Mouse (Mus musculus) hindbrain, embryonic 12.5 days (tissue): ENCODE results near the gene Zfp992. TPM values are rescaled to one million over a fixed set of nuclear protein-coding genes. Genes with fewer than 3 reads are reported as not detected.
"Not testable (repeated sequence)": the region's sequence is repeated elsewhere in the genome, so short reads cannot be mapped to it uniquely, and the experiment has no call there.

Experiments used
- ATAC-seq: fragments of 200-750 bp; cut with Nextera tagmentation; 2 replicates; pipeline ENCODE4 v1.8.0; 2017; ENCODE audit warnings: moderate TSS enrichment; ENCODE audit not compliant: low FRiP score
- H3K27ac ChIP-seq: fragments of 300-500 bp; sonication (generic); 2 replicates; pipeline ENCODE4 v1.5.1; 2016; ENCODE audit warnings: mild to moderate bottlenecking
- H3K27me3 ChIP-seq: fragments of 300-500 bp; sonication (generic); 2 replicates; pipeline ENCODE4 v1.6.1; 2016; ENCODE audit warnings: mild to moderate bottlenecking
- H3K36me3 ChIP-seq: fragments of 300-500 bp; sonication (generic); 2 replicates; pipeline ENCODE4 v1.6.1; 2016; ENCODE audit warnings: mild to moderate bottlenecking
- H3K4me1 ChIP-seq: fragments of 300-500 bp; sonication (generic); 2 replicates; pipeline ENCODE4 v1.6.1; 2016
- H3K4me2 ChIP-seq: fragments of 300-500 bp; sonication (generic); replicated peaks from 2 replicates; pipeline ENCODE4 v1.6.1; 2016; ENCODE audit warnings: mild to moderate bottlenecking
- H3K4me3 ChIP-seq: fragments of 300-500 bp; sonication (generic); 2 replicates; pipeline ENCODE4 v1.5.1; 2016; ENCODE audit warnings: mild to moderate bottlenecking
- H3K9ac ChIP-seq: fragments of 300-500 bp; sonication (generic); 2 replicates; pipeline ENCODE4 v1.6.1; 2016; ENCODE audit warnings: mild to moderate bottlenecking, moderate library complexity
- H3K9me3 ChIP-seq: fragments of 300-500 bp; sonication (generic); replicated peaks from 2 replicates; pipeline ENCODE4 v1.6.1; 2016; ENCODE audit warnings: mild to moderate bottlenecking
- WGBS: fragments of 180-500 bp; shearing (Covaris S2); methylation state at CpG from one replicate; pipeline ENCODE4 v1.1.7; 2016; 5-methylcytosine and 5-hydroxymethylcytosine counted together
- polyA plus RNA-seq: library from polyadenylated mRNA; unstranded; fragments of >200 nt; fragmentation: Nextera tagmentation; extraction: Ambion mirVana; gene quantifications from 2 replicates; pipeline ENCODE4 v1.2.1, GENCODE M21; 2016

Zfp992 gene
- polyA plus RNA-seq, 1 experiment from 2014 or later = 3.1 TPM

GRCm38 (mm10) chr4:146480376-146481096 lies 31.7 kb downstream of the Zfp992 start:
- ATAC-seq = peak; percentile 38
- not testable (repeated sequence) for H3K4me3 ChIP-seq, H3K4me1 ChIP-seq, H3K27ac ChIP-seq, H3K4me2 ChIP-seq, H3K27me3 ChIP-seq, H3K36me3 ChIP-seq, H3K9ac ChIP-seq
- peaks cover 82% of the 10 kb centered on the region for H3K9me3 ChIP-seq
- 70% methylated on average over 6 of the region's 6 CpGs for WGBS

- ATAC-seq = peak; percentile 51; the same call in 1 of the 2 replicates
- WGBS = 85% methylated on average over 10 of the region's 10 CpGs
- not testable (repeated sequence) for H3K4me2 ChIP-seq, H3K36me3 ChIP-seq, H3K27me3 ChIP-seq, H3K27ac ChIP-seq, H3K9ac ChIP-seq, H3K4me1 ChIP-seq, H3K4me3 ChIP-seq
- H3K9me3 ChIP-seq = peaks cover 72% of the 10 kb centered on the region
Measured at GRCm38 (mm10) chr4:146482546-146482945, 33.7 kb downstream of the Zfp992 start.

GRCm38 (mm10) chr4:146483571-146484280 lies 34.9 kb downstream of the Zfp992 start:
- not testable (repeated sequence) for H3K4me3 ChIP-seq, H3K4me1 ChIP-seq, H3K27me3 ChIP-seq, H3K9ac ChIP-seq, H3K27ac ChIP-seq, H3K4me2 ChIP-seq, H3K36me3 ChIP-seq
- WGBS = 72% methylated on average over 13 of the region's 13 CpGs
- peaks cover 69% of the 10 kb centered on the region for H3K9me3 ChIP-seq
- peak; percentile 49 for ATAC-seq

- ATAC-seq, H3K4me3 ChIP-seq, H3K27me3 ChIP-seq, H3K27ac ChIP-seq, H3K4me1 ChIP-seq, H3K36me3 ChIP-seq, H3K4me2 ChIP-seq, H3K9ac ChIP-seq: not testable (repeated sequence)
- H3K9me3 ChIP-seq = peaks cover 70% of the 10 kb centered on the region
Measured at GRCm38 (mm10) chr4:146484676-146485075, 35.9 kb downstream of the Zfp992 start.

- not testable (repeated sequence) for H3K4me1 ChIP-seq, H3K4me3 ChIP-seq, H3K27ac ChIP-seq, H3K9ac ChIP-seq, H3K4me2 ChIP-seq, H3K27me3 ChIP-seq, H3K36me3 ChIP-seq, ATAC-seq
- peaks cover 68% of the 10 kb centered on the region for H3K9me3 ChIP-seq
- WGBS = 74% methylated on average over 6 of the region's 6 CpGs
Measured at GRCm38 (mm10) chr4:146485183-146485939, 36.5 kb downstream of the Zfp992 start.

- H3K36me3 ChIP-seq, H3K9ac ChIP-seq, H3K27ac ChIP-seq, H3K27me3 ChIP-seq, H3K4me2 ChIP-seq, H3K4me3 ChIP-seq, H3K4me1 ChIP-seq: not testable (repeated sequence)
- 69% methylated on average over 1 of the region's 1 CpGs for WGBS
- H3K9me3 ChIP-seq = peaks cover 61% of the 10 kb centered on the region
- ATAC-seq = peak; percentile 33; the same call in 1 of the 2 replicates
Measured at GRCm38 (mm10) chr4:146486753-146487152, 37.9 kb downstream of the Zfp992 start.

GRCm38 (mm10) chr4:146489196-146489595 lies 40.4 kb downstream of the Zfp992 start:
- ATAC-seq, H3K36me3 ChIP-seq, H3K27me3 ChIP-seq, H3K4me1 ChIP-seq, H3K4me3 ChIP-seq, H3K4me2 ChIP-seq, H3K9ac ChIP-seq, H3K27ac ChIP-seq: not testable (repeated sequence)
- H3K9me3 ChIP-seq = peaks cover 62% of the 10 kb centered on the region
- WGBS = 74% methylated on average over 4 of the region's 4 CpGs

GRCm38 (mm10) chr4:146491993-146492392 lies 43.2 kb downstream of the Zfp992 start:
- H3K4me1 ChIP-seq, H3K4me2 ChIP-seq, H3K27me3 ChIP-seq, H3K4me3 ChIP-seq, H3K9ac ChIP-seq, H3K27ac ChIP-seq, H3K36me3 ChIP-seq: not testable (repeated sequence)
- 0 out of 2 replicates have a peak, but pooled peaks have one; percentile 30 for ATAC-seq
- H3K9me3 ChIP-seq = peaks cover 54% of the 10 kb centered on the region
- WGBS = 86% methylated on average over 1 of the region's 1 CpGs

- no peak overlapping the region for H3K4me3 ChIP-seq
- no peak overlapping the region for H3K27ac ChIP-seq
- no peaks in the 10 kb centered on the region for H3K4me1 ChIP-seq
- peaks cover 56% of the 10 kb centered on the region for H3K9me3 ChIP-seq
- H3K4me2 ChIP-seq = no peak overlapping the region
- H3K36me3 ChIP-seq = no peaks in the 10 kb centered on the region
- no peak overlapping the region for H3K9ac ChIP-seq
- H3K27me3 ChIP-seq = no peaks in the 10 kb centered on the region
- ATAC-seq = 0 out of 2 replicates have a peak, but pooled peaks have one; percentile 24
Measured at GRCm38 (mm10) chr4:146492439-146492838, 43.6 kb downstream of the Zfp992 start.

GRCm38 (mm10) chr4:146492851-146493250 lies 44.0 kb downstream of the Zfp992 start:
- peaks cover 60% of the 10 kb centered on the region for H3K9me3 ChIP-seq
- peak; percentile 32 for ATAC-seq
- WGBS = 52% methylated on average over 1 of the region's 1 CpGs

GRCm38 (mm10) chr4:146493319-146493907 lies 44.6 kb downstream of the Zfp992 start:
- H3K4me1 ChIP-seq, H3K27me3 ChIP-seq, H3K27ac ChIP-seq, H3K36me3 ChIP-seq, H3K9ac ChIP-seq, H3K4me2 ChIP-seq, H3K4me3 ChIP-seq: not testable (repeated sequence)
- 87% methylated on average over 6 of the region's 6 CpGs for WGBS
- ATAC-seq = peak; percentile 18; the same call in 1 of the 2 replicates
- peaks cover 61% of the 10 kb centered on the region for H3K9me3 ChIP-seq

More at GRCm38 (mm10) chr4:146492851-146493250, 44.0 kb downstream of the Zfp992 start:
- Histone ChIP-seq H3K27ac (no peak overlapping the region), H3K4me3 (no peak overlapping the region), H3K27me3 (no peaks in the 10 kb centered on the region), H3K4me1 (no peaks in the 10 kb centered on the region), H3K36me3 (no peaks in the 10 kb centered on the region), H3K4me2 (no peak overlapping the region), H3K9ac (no peak overlapping the region)

GRCm38 (mm10) chr4:146494980-146495379 lies 46.2 kb downstream of the Zfp992 start:
- Histone ChIP-seq H3K9me3 (peaks cover 59% of the 10 kb centered on the region), H3K27ac (no peak overlapping the region), H3K36me3 (no peaks in the 10 kb centered on the region), H3K4me1 (no peaks in the 10 kb centered on the region), H3K27me3 (no peaks in the 10 kb centered on the region), H3K4me3 (no peak overlapping the region), H3K4me2 (no peak overlapping the region), H3K9ac (no peak overlapping the region)
- 70% methylated on average over 4 of the region's 4 CpGs for WGBS
- no peak for ATAC-seq
